Mouse (Mus musculus) ovary, postnatal 14 days (tissue): ENCODE measurements around the gene Gm17584.
"Not testable (repeated sequence)": the region's sequence is repeated elsewhere in the genome, so short reads cannot be mapped to it uniquely, and the experiment has no call there.

ENCODE experiments used
- DNase-seq: peaks from one replicate; pipeline ENCODE4 v3.0.0; 2022; ENCODE audit warnings: low spot score

The Gm17584 gene

DNA sequence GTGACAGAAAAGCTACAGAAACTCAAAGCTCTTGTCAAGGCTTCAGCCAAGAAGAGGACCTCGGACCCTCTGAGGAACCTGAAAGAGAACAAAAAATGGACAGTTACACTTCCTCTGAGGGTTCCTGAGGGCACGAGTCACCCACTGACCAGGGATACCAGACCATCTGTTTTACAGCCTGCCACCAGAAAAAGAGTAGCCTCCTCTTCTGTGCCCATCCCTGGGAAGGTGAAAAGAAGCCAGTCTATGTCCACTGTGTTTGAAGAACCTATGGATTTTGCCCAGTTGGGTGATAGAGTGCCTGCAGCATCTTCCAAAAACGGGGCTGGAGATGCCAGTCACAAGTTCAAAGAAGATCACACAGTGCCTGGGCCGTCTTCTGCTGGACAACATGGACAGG is at the start of gene Gm17584:
Gm17584 (plus strand) TSS at position 301 of the 400 bp plus-strand sequence.
- DNase-seq: not testable (repeated sequence)
